Mouse (Mus musculus): ENCODE data around the gene Srsf10.

DNA sequence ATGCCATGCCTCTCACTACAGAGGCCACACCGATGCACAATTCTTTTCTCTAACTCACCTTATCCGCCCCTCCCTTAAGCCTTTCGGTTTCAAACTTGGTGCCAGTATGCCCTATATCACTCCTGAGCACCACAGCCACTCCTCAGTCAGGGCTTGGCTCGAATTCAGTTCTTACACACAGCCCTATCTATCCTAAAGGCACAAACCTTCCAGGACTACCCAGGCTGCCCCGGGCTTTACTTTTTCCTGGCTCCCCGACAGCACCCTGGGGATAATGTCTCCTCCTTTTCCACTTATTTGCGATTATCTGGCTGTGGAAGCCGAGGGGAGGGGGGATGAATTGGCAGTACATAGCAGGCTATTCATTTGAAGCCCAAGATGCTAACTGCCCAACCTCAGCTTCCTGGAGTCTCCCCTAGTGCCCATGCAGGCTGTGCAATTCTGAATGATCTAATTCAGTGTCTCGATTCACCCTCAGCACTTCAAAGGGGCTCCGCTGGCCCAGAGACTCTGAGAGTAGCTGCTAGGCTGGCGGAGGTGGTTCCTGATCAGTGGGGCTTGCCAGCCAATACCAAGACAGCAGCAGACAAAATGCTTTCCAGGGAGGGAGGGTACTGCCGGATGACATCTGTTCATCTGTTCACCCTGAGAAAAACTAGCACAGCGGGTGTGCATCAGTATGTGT is 5.0 kb upstream of the Srsf10 start:
- TF ChIP-seq CTCF (IDR thresholded peaks at IDR 0.05; ENCODE audit: extremely low read depth, insufficient read depth, insufficient read length, insufficient replicate concordance) = no peak
- no peak for TF ChIP-seq POLR2A (IDR thresholded peaks at IDR 0.05; ENCODE audit: low read depth, low read length)
